Mouse (Mus musculus) Muller cell, postnatal 12 days (primary cell): ENCODE measurements at regions not wholly inside any gene's neighbourhood (a gene's known extent, or its start where the extent isn't known, plus 50 kb on each side); places are given as distances from the start of the nearest gene placed in this dataset.

Experiments used
- DNase-seq: peaks from one replicate; pipeline ENCODE4 v3.0.0-alpha.2; 2015; ENCODE audit errors: inconsistent ontology term

GRCm38 (mm10) chr6:117279297-117279696 is 111.0 kb downstream of the Cxcl12 start:
- peak; percentile 79 for DNase-seq

GRCm38 (mm10) chr6:117279786-117280411 is 111.6 kb downstream of the Cxcl12 start:
- peak; percentile 72 for DNase-seq

- no peak for DNase-seq
Observed at GRCm38 (mm10) chr6:117280911-117281310, 112.6 kb downstream of the Cxcl12 start.

GRCm38 (mm10) chr6:117283616-117284015 is 115.3 kb downstream of the Cxcl12 start:
- DNase-seq: no peak

- no peak for DNase-seq
Observed at GRCm38 (mm10) chr6:117284376-117285106, 116.2 kb downstream of the Cxcl12 start.

GRCm38 (mm10) chr6:117287396-117287795 is 119.1 kb downstream of the Cxcl12 start:
- DNase-seq: no peak

GRCm38 (mm10) chr6:117293780-117294465 is 125.6 kb downstream of the Cxcl12 start:
- no peak for DNase-seq

- no peak for DNase-seq
Observed at GRCm38 (mm10) chr6:117297918-117298317, 129.6 kb downstream of the Cxcl12 start.

- DNase-seq: no peak
Observed at GRCm38 (mm10) chr6:117299503-117300288, 131.4 kb downstream of the Cxcl12 start.

GRCm38 (mm10) chr6:117303361-117303760 is 135.0 kb downstream of the Cxcl12 start:
- no peak for DNase-seq

GRCm38 (mm10) chr6:117305736-117306250 is 137.5 kb downstream of the Cxcl12 start:
- peak; percentile 65 for DNase-seq

- no peak for DNase-seq
Observed at GRCm38 (mm10) chr6:117308636-117309035, 140.3 kb downstream of the Cxcl12 start.

GRCm38 (mm10) chr6:117312891-117313781 is 144.8 kb downstream of the Cxcl12 start:
- DNase-seq: no peak

GRCm38 (mm10) chr6:117313944-117314566 is 145.7 kb downstream of the Cxcl12 start:
- DNase-seq: no peak

- peak; percentile 15 for DNase-seq
Observed at GRCm38 (mm10) chr6:117323301-117323700, 155.0 kb downstream of the Cxcl12 start.

GRCm38 (mm10) chr6:117323850-117324249 is 155.5 kb downstream of the Cxcl12 start:
- no peak for DNase-seq

- DNase-seq: peak; percentile 53
Observed at GRCm38 (mm10) chr6:117326835-117327775, 158.8 kb downstream of the Cxcl12 start.

- DNase-seq: no peak
Observed at GRCm38 (mm10) chr6:117329164-117329939, 161.0 kb downstream of the Cxcl12 start.
